Mouse (Mus musculus) kidney, adult 9 months (tissue): ENCODE results near the gene Ccdc116.

Experiments
- DNase-seq: peaks from one replicate; pipeline ENCODE4 v3.0.0; 2022

Ccdc116 gene

GRCm38 (mm10) chr16:17127292-17127691 is 19.7 kb downstream of the Ccdc116 start:
- peak; percentile 66 for DNase-seq

GRCm38 (mm10) chr16:17124871-17125520 is 22.0 kb downstream of the Ccdc116 start, which contains the start of gene 2610318N02Rik:
TSS of gene 2610318N02Rik (minus strand) at chr16:17125167.
- DNase-seq, result peak; percentile 66

- no peak for DNase-seq
Measured at GRCm38 (mm10) chr16:17124119-17124870, 22.7 kb downstream of the Ccdc116 start.

- DNase-seq, result no peak
Measured at GRCm38 (mm10) chr16:17121569-17121968, 25.5 kb downstream of the Ccdc116 start.

- no peak for DNase-seq
Measured at GRCm38 (mm10) chr16:17117309-17117799, 29.7 kb downstream of the Ccdc116 start.

GRCm38 (mm10) chr16:17110771-17111743 is 36.0 kb downstream of the Ccdc116 start, which contains the start of gene Ppil2:
TSS of gene Ppil2 (minus strand) at chr16:17111257.
- DNase-seq, result peak; percentile 77

- DNase-seq, result no peak
Measured at GRCm38 (mm10) chr16:17104600-17104999, 42.4 kb downstream of the Ccdc116 start.

GRCm38 (mm10) chr16:17102630-17103220 is 44.3 kb downstream of the Ccdc116 start:
- DNase-seq, result no peak

- peak; percentile 22 for DNase-seq
Measured at GRCm38 (mm10) chr16:17096938-17097337, 50.1 kb downstream of the Ccdc116 start.
